Mouse (Mus musculus) small intestine, adult 2 months (tissue): ENCODE results near the gene Gm17359.

Source experiments
- CTCF ChIP-seq: fragments of 200-500 bp; IDR thresholded peaks from 2 replicates; pipeline ENCODE4 v1.5.1; 2012; ENCODE audit warnings: low read depth, mild to moderate bottlenecking, control low read depth, inconsistent platforms, low read length, moderate library complexity, mixed read lengths; ENCODE audit not compliant: insufficient replicate concordance, insufficient read length; ENCODE audit errors: extremely low read depth
- POLR2A ChIP-seq: fragments of 200-500 bp; IDR thresholded peaks from 2 replicates; pipeline ENCODE4 v1.6.1; 2012; ENCODE audit warnings: low read depth, mild to moderate bottlenecking, control low read depth, inconsistent platforms, low read length, moderate library complexity

DNA sequence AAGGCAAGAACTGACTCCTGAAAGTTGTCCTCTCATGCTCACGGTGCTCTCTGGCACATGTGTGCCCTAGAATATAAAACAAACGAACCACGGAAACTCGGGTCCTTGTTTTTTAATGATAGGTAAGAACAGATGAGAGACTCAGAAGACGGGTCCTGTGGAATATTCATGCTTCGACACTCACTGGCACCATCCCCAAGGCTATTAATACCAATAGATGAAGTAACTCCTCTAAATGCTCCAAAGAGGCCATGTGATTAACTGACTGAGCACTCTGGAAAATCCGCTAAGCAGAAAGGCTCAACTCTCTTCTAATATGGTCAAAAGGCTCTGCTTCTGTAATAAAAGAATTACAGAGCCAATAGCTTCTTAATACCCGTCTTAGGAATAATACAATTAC, 157.6 kb downstream of the Gm17359 start:
- no peak for TF ChIP-seq CTCF
- TF ChIP-seq POLR2A: no peak
